Mouse (Mus musculus): ENCODE data around the gene Clcn2. TPM values are rescaled to one million over a fixed set of nuclear protein-coding genes. Genes with fewer than 3 reads are reported as not detected.
A peak's percentile ranks its signal among the peaks of the same experiment; 100 is the strongest.

Gene Clcn2
- total RNA-seq, 1 experiment from 2014 or later = not detected

DNA sequence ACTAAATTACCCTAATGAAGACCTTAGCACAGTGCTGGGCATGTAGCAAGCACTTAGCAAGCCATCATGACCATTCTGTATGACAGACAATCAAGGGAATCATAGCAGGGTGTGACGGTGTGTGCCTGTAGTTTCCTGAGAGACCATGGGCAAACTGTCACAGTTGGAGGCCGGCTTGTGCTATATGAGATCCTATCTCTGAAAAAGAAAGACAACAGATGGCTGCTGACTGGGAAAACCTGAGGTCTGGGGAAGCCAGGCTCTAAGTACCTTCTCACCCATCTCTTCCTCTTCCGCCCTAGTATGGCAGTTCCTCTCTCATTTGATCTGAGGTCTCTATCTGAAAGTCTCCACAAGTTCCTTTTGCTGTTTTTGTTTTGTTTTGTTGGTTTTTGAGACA, 11.8 kb downstream of the Clcn2 start:
- no peak for ATAC-seq (replicated peaks; ENCODE audit: insufficient number of reproducible peaks, low FRiP score, low TSS enrichment, poor library complexity, severe bottlenecking)

DNA sequence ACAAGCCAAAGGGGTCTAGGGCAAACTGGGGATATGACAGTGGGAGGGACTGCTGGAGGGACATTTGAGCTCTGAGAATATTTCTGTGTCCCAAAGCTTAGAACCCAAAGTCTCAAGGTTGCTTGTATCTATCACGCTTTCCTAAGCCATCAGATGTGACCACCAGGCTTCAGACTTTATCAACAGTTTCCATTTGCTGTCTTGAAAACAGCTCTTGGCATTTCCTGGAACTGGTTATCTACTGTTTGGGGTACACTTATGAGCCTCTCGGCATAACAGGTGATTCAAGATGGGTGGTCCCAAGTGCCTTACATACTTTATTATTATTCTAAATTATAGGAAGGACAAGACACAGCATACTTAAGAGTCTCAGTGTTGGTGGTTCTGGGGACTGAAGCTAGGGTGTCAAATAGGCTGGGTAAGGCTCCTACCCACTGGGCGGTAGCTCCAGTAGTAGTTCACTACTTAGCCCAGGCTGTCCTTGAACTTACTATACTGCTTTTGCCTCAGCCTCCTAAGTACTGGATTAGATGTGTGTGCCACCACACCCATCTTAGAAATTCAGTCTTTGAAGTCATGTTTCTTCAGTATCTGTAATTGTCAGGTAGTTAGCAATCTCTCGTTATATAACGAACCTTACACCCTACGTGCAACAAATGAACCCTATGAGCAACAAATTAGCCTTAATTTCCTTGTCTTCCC, 13.7 kb downstream of the Clcn2 start:
- no peak for ATAC-seq (replicated peaks; ENCODE audit: insufficient number of reproducible peaks, low FRiP score, low TSS enrichment, poor library complexity, severe bottlenecking)

DNA sequence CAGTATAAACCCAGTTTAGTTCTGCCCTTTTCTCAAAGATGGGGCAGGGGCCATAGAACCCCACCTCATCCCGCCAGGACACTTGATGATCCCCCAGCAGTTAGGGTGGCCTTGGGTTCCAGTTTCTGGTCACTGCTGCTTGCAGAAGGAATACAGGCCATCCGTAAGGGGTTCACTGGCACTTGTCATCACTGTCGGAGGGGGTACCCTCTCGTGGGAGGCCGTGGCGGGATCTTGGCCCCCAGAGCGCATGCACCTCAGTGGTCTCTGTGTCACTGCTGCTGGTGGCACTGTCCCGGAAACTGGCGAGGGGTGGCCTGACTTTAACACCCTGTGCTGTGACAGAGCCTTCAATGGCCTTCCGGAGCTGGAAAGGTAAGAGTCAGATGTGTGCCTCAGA, 14.5 kb downstream of the Clcn2 start:
- ATAC-seq (replicated peaks; ENCODE audit: insufficient number of reproducible peaks, low FRiP score, low TSS enrichment, poor library complexity, severe bottlenecking) = no peak

DNA sequence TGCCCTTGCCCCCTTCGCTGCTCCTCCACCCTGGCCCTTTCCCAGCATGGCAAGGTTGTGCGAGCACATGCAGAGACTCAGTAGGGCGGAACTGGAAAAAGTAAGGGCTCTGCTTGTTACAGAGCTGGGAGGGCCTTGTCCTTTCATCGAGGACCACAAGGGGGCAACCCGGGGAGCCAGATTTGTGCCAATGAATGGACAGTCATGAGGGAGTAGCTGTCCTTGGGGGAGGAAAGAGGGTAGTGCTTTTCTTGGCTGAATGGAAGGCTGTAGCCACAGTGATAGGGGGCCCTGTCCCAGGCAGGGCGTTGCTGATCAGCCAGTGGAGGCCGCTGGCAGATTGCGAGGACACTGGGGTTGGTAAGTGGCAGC, 15.0 kb downstream of the Clcn2 start:
- 0 out of 2 replicates have a peak, but pooled peaks have one; percentile 29 for ATAC-seq (replicated peaks; ENCODE audit: insufficient number of reproducible peaks, low FRiP score, low TSS enrichment, poor library complexity, severe bottlenecking)

DNA sequence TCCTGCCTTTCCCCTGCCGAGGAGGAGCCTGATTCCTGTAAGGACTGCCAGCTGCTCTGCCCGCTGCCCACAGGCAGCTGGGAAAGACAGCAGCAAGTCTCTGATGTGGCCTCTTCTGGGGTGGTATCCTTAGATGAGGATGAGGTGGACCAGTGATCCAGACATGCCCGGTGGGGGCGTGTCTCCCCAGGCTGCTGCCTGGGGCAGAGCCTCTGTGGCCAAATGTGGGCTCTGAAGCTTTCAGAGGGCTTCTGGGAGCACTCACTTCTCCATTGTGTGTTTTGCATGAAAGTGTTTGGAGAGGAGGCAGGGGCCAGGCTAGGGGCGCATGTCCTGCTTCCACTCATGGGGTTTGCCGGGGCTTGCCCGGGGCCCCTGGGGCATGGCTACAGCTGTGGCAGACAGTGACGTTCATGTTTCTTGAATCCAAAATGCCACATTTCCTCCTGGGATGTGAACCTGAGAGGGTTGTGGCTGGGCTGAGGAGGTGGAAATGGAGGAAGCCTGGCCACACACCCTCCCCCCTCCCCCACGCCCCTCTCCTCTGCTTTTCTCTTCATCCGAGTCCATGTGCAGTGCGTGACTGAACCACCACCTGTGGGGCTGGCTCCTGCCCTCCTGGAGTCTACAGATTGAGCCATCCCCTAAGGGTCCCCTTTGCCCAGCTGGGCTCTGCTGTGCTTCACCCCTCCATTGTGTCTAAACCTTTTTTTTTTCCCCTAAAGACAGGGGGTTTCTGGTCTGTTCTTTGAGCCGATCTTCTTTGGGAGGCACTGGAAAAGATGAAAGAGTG, 15.6 kb downstream of the Clcn2 start:
- ATAC-seq (replicated peaks; ENCODE audit: insufficient number of reproducible peaks, low FRiP score, low TSS enrichment, poor library complexity, severe bottlenecking) = no peak

DNA sequence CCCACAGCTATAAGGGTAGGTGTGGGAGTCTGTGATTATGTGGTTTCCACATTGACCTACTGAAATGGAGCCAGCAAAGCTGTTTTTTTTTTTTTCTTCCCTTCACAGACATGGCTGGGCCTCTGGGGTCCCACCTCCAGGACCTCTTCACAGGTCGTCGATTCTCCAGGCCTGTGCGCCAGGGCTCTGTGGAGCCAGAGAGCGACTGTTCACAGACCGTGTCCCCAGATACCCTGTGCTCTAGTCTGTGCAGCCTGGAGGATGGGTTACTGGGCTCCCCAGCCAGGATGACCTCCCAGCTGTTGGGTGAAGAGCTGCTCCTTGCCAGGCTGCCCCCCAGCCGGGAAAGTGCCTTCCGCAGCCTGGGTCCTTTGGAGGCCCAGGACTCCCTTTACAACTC, 16.2 kb downstream of the Clcn2 start:
- ATAC-seq (replicated peaks; ENCODE audit: insufficient number of reproducible peaks, low FRiP score, low TSS enrichment, poor library complexity, severe bottlenecking) = no peak

DNA sequence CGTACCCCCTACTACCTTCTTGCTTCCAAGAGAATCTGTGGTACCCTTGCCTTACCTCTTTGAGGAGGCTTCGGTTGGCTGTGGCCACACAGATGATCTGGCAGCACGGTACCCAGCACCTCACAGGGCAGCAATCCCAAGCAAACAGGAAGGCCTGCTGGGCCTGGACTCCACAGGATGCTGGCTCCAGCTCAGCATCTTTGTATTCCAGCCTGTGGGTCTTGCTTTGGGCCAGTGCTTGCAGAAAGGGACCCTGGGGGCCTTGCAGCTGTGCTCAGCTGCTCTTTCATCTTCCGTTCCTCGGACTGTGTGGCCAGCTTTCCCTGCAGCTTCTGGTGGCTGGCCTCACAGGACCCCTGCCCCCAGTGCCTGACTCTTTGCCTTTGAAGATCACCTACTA, 17.5 kb downstream of the Clcn2 start:
- no peak for ATAC-seq (replicated peaks; ENCODE audit: insufficient number of reproducible peaks, low FRiP score, low TSS enrichment, poor library complexity, severe bottlenecking)

DNA sequence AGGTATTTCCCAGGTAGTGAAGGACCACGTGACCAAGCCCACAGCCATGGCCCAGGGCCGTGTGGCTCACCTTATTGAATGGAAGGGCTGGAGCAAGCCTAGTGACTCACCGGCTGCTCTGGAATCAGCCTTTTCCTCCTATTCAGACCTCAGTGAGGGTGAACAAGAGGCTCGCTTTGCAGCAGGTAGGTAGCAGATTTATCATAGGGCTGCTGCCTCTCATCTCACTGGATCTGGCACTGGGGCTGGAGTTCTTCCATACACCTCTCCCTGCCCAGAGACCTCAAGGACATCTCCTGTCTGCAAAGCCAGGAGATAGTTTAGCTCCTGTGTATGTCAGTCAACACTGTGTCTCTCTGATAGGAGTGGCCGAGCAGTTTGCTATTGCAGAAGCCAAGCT, 18.3 kb downstream of the Clcn2 start:
- ATAC-seq (replicated peaks; ENCODE audit: insufficient number of reproducible peaks, low FRiP score, low TSS enrichment, poor library complexity, severe bottlenecking) = no peak

DNA sequence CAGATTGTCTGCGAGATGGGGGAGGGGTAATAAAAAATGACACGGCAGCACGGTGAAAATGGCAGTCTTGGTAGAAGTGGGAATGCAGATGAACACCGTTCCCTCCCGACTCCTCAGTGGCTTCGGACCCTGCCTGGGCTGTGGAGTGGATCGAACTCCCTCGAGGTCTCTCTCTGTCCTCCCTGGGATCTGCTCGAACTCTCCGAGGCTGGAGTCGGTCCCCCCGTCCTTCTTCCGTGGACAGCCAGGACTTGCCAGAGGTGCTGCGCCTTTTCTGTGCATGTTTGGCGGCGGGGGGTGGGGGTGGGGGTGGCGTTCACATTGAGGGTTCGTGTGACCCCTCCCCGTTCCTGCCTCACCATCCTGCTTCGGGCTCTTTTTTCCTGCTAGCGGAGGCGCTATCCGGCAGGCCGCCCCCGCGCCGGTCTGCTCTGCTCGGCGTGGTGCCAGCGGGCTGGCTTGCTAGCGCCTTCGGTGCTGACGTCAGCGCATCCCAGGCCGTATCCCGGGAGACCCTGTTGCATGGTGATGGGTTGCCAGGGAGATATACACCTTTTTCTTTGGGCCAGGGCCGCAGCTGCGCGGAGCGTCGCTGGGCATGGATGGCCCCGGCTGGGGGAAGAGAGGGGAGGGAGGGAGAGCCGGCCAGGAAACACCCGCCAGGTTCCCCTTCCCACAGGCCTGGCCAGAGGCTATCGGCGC, 21.8 kb downstream of the Clcn2 start:
- no peak for ATAC-seq (replicated peaks; ENCODE audit: insufficient number of reproducible peaks, low FRiP score, low TSS enrichment, poor library complexity, severe bottlenecking)

DNA sequence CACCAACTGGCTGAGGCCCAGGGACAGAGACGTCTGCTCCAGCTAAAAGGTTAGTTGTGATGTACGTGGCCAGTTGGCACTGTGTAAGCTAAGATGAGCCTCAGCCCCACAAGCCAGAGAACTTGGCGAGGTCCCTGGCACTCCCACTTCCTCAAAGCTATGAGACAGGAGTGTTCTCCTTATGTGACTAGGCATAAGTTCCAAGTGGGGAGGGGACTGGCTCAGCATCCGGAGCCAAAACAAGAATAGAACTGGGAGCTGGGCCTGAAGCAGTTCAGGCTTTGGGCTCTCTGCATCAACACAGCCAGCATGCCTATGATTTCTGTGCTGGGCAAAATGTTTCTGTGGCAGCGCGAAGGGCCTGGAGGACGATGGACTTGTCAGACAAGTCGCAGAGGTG, 22.8 kb downstream of the Clcn2 start:
- 0 out of 2 replicates have a peak, but pooled peaks have one; percentile 28 for ATAC-seq (replicated peaks; ENCODE audit: insufficient number of reproducible peaks, low FRiP score, low TSS enrichment, poor library complexity, severe bottlenecking)

DNA sequence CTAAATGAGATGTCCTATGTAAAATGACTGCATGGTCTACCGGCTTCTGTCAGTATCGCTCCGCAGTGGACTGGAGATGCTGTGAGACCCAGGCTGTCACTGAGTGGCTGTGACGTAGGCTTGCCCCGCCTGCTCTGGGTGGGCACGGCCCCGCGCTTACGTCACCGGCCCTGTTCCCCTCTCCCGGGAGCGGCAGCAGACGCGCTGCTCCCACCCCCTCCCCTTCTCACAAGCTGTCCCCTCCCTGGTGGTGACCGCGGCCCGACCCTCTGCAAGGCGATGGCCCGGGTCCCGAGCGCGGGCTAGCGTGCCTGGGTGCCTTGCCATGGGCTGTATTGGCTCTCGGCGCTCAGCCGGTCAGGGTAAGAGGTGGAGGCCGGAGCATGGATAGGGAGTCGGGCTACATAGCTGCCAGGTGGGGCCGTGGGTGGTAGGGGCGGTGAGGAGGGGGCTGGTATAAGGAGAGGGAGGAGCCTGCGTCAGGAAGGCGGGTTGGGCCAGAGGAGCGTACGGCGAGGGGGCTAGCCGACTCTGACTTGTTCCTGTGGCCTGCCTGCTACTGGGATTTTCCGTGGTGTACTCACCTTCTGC, 24.3 kb downstream of the Clcn2 start, which contains the start of gene Fam131a:
TSS of gene Fam131a (plus strand) at position 131 of the 591 bp plus-strand sequence.
- ATAC-seq (replicated peaks; ENCODE audit: insufficient number of reproducible peaks, low FRiP score, low TSS enrichment, poor library complexity, severe bottlenecking) = peak; percentile 74

DNA sequence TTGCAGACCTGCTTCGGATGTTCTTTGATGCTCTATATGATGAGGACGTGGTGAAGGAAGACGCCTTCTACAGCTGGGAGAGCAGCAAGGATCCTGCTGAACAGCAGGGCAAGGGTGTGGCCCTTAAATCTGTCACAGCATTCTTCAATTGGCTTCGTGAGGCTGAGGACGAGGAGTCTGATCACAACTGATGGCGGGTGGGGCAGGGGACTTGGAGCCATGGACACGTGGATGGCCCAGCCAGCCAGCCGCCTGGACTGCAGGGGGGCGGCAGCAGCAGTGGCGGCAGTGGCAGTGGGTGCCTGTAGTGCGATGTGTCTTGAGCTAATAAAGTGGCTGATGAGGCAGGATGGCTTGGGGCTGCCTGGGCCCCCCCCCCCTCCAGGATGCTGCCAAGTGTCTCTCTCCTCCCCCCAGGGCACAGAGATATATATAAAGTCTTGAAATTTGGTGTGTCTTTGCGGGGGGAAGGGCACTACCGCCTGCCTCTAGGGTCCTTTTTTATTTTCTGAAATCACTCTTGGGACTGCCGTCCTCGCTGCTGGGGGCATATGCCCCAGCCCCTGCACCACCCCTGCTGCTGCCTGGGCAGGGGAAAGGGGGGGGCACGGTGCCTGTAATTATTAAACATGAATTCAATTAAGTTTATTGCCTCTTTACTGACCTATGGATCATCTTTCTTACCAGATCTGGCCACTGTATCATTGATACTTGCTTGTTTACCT, 25.1 kb downstream of the Clcn2 start:
- ATAC-seq (replicated peaks; ENCODE audit: insufficient number of reproducible peaks, low FRiP score, low TSS enrichment, poor library complexity, severe bottlenecking) = no peak

DNA sequence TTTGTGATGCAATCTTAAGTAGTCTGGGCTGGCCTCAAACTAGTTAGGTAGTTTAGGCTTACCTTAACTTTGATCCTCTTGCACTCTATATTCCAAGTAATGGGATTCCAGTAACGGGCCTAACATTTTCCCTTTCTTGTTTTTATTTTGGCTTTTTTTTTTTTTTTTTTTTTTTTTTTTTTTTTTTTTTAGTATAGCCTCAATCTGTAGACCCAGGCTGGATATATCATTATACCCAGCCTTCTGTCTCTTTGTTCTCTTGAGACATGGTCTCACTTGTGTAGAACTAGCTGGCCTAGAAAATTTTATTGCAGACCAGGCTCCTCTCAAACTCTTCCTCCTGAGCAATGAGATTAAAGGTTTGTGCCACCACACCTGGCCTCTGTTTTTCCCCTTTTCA, 25.9 kb downstream of the Clcn2 start:
- no peak for ATAC-seq (replicated peaks; ENCODE audit: insufficient number of reproducible peaks, low FRiP score, low TSS enrichment, poor library complexity, severe bottlenecking)

DNA sequence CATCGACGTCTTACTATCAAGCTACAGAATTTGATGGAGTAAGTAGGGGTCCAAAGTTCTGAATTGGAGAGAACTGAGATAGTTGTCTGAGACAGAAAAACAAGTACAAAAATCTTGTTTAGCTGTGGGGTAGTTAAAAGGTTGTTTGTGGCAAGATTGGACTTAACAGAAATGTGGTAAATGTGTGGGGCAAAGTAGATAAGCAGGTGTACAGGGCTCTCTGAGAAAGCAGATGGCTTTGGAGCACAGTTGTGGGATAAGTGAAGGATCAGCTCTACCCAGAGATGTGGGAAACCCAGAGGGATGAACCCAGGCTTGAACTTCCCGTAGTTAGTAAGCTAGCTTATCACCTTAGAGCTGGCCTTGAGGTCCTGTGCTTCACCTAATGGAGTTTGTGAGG, 26.8 kb downstream of the Clcn2 start:
- ATAC-seq (replicated peaks; ENCODE audit: insufficient number of reproducible peaks, low FRiP score, low TSS enrichment, poor library complexity, severe bottlenecking) = no peak

DNA sequence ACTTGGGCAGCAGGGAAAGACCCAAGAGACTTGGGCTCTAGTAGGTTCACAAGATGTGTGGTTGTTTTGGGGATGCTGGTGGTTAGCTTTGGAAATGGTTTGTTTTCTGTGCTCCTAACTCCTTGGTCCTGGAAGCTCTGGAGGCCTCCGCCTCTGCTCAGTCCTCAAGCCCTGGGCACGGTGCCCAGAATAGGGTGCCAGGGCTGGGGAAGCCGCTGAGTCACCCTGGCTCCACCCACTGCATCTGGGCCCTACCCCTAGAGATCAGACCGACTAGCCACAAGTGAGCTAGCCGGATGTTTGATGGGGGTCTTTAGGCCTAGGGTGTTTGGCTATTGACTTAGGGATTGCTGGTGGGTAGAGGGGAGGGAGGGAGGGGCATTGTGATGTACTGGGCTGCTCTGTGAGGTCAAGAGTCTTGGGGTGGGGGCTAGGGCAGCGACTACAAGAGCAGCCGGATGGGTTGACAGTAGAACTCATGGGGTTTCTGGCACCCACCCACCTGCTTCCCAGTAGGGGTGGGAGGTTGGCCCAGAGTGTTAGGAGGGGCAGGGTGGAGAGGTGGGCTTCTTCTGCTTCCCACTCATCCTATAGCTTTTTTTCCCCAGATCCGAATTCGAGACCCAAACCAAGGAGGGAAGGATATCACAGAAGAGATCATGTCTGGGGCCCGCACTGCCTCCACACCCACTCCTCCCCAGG, 39.4 kb downstream of the Clcn2 start:
- no peak for ATAC-seq (replicated peaks; ENCODE audit: insufficient number of reproducible peaks, low FRiP score, low TSS enrichment, poor library complexity, severe bottlenecking)

DNA sequence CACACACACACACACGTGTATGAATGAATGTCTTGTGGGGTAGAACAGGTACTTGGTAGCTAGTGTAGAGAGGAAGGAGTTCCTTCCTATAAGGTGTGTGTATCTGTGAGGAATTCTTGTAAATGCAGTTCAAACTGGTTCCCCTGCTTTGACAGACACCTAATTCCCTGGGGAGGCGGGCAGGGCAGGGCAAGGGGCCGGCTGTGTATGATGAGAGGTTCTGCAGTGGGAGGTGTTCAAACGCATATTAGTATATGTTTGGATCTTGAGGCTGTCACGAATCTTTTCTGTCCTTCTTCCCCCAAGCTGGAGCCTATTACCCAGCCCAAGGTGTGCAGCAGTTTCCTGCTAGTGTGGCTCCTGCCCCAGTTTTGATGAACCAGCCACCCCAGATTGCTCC, 40.2 kb downstream of the Clcn2 start:
- no peak for ATAC-seq (replicated peaks; ENCODE audit: insufficient number of reproducible peaks, low FRiP score, low TSS enrichment, poor library complexity, severe bottlenecking)

DNA sequence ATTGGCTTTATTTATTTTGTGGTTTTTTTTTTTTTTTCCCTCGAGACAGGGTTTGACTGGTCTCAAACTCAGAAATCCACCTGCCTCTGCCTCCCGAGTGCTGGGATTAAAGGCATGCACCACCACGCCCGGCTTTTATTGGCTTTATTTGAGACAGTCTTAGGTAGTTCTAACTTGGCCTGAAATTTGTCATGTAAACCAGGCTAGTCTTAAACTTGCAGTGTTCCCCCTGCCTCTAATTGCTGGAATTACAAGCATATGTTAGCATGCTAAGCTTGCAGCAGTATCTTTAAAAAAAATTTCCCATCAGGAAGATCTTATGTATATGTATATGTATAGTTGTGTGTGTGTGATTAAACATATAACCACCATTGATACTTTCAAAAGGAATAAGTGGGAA, 40.8 kb downstream of the Clcn2 start:
- ATAC-seq (replicated peaks; ENCODE audit: insufficient number of reproducible peaks, low FRiP score, low TSS enrichment, poor library complexity, severe bottlenecking) = no peak

DNA sequence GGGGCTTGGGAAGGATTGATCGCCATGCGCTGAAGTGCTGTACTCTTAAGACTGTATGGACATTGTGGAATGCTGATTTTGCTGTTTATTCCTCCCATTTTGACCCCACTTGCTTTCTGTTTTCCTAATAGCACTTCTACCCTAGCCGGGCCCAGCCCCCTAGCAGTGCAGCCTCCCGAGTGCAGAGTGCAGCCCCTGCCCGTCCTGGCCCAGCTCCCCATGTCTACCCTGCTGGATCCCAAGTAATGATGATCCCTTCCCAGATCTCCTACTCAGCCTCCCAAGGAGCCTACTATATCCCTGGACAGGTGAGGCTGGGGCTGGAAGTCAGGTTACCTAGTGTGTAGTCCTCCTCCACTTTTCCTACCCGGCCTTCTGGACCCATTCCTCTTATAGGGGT, 42.3 kb downstream of the Clcn2 start:
- ATAC-seq (replicated peaks; ENCODE audit: insufficient number of reproducible peaks, low FRiP score, low TSS enrichment, poor library complexity, severe bottlenecking) = no peak
